Comparison of ENCODE assay signal across 8 mouse cellular contexts in genomic region chr2:23155199-23155621, GRCm38 (mm10). TPM values are rescaled to one million over a fixed set of nuclear protein-coding genes. Genes with fewer than 3 reads are reported as not detected.
DNase-seq lines count a peak whose midpoint lies in the region; ATAC-seq and TF ChIP-seq lines count a peak whose summit lies in the region.

No protein-coding gene starts in this region.

- H3K9me3 ChIP-seq in embryonic facial prominence, embryonic 13.5 days, result no peaks in the 10 kb centered on the region
- H3K9me3 ChIP-seq in limb, embryonic 11.5 days (ENCODE audit: control insufficient read depth, low read length), result no peaks in the 10 kb centered on the region

- peaks cover 4% of the 10 kb centered on the region for H3K4me1 ChIP-seq in heart, adult 2 months (ENCODE audit: control insufficient read depth, insufficient read depth, low read length)
- peaks cover 25% of the 10 kb centered on the region for H3K4me1 ChIP-seq in embryonic facial prominence, embryonic 13.5 days
- H3K4me1 ChIP-seq in limb, embryonic 11.5 days (ENCODE audit: control insufficient read depth, insufficient read depth, low read length), result peaks cover 6% of the 10 kb centered on the region; the same call in 1 of the 2 replicates
- H3K4me1 ChIP-seq in olfactory bulb, adult 2 months (ENCODE audit: control insufficient read depth, insufficient read depth, low read length), result peaks cover 11% of the 10 kb centered on the region

- H3K4me3 ChIP-seq in heart, adult 2 months, result peak overlapping the region; percentile 88
- H3K4me3 ChIP-seq in embryonic facial prominence, embryonic 13.5 days, result peak overlapping the region; percentile 59
- peak overlapping the region; percentile 81 for H3K4me3 ChIP-seq in limb, embryonic 11.5 days (ENCODE audit: low read depth, low read length)
- peak overlapping the region; percentile 66 for H3K4me3 ChIP-seq in olfactory bulb, adult 2 months (ENCODE audit: insufficient read depth, low read depth, low read length)

- H3K27me3 ChIP-seq in heart, adult 2 months (ENCODE audit: control insufficient read depth, insufficient read depth, low read length), result no peaks in the 10 kb centered on the region
- H3K27me3 ChIP-seq in embryonic facial prominence, embryonic 13.5 days, result no peaks in the 10 kb centered on the region
- no peaks in the 10 kb centered on the region for H3K27me3 ChIP-seq in limb, embryonic 11.5 days (ENCODE audit: control insufficient read depth, insufficient read depth, low read length)

- DNase-seq in heart, adult 2 months, result no peak
- DNase-seq in heart, adult 18-20 months, result no peak
- DNase-seq in 416B (ENCODE audit: low read depth), result peak; percentile 80
- no peak for DNase-seq in limb, embryonic 11.5 days (ENCODE audit: low spot score)
- no peak for DNase-seq in layer of hippocampus, adult 9-11 months
- no peak for DNase-seq in frontal cortex, postnatal 14 days (ENCODE audit: low spot score in 2 of 2)

- ATAC-seq in embryonic facial prominence, embryonic 13.5 days (ENCODE audit: insufficient number of reproducible peaks, insufficient read depth, low FRiP score, low TSS enrichment, low read depth), result no peak
- ATAC-seq in limb, embryonic 11.5 days (ENCODE audit: insufficient number of reproducible peaks, low FRiP score, low TSS enrichment, low read depth), result no peak; the same call in 1 of the 2 replicates

- TF ChIP-seq EP300 in heart, adult 2 months (IDR thresholded peaks at IDR 0.05; ENCODE audit: insufficient read depth, low read depth, low read length), result no peak

- intact Hi-C loops in heart, adult 2 months (cut with DNase I), result loop anchor here (2.0 to 10.0 kb wide), 2 partner anchors 114 to 260 kb away; partner anchors contain the start of genes Abi1 and Pdss1

- under 1% methylated on average over 5 of the region's 5 CpGs for WGBS in heart, adult 2 months
- 6% methylated on average over 5 of the region's 5 CpGs for WGBS in embryonic facial prominence, embryonic 13.5 days
- 9% methylated on average over 5 of the region's 5 CpGs for WGBS in limb, embryonic 11.5 days
- WGBS in olfactory bulb, adult 2 months, result 3% methylated on average over 5 of the region's 5 CpGs

- no peak for TF ChIP-seq POLR2A in heart, adult 2 months (IDR thresholded peaks at IDR 0.05; ENCODE audit: insufficient read depth, low read depth, low read length)
- no peak for TF ChIP-seq POLR2A in olfactory bulb, adult 2 months (IDR thresholded peaks at IDR 0.05; ENCODE audit: insufficient read depth, low read depth, low read length)

- TF ChIP-seq CTCF in heart, adult 2 months (IDR thresholded peaks at IDR 0.05), result no peak
- TF ChIP-seq CTCF in olfactory bulb, adult 2 months (IDR thresholded peaks at IDR 0.05; ENCODE audit: insufficient read depth, low read depth, low read length), result no peak

- peak overlapping the region; percentile 85 for H3K4me2 ChIP-seq in embryonic facial prominence, embryonic 13.5 days
- peak overlapping the region; percentile 78 for H3K4me2 ChIP-seq in limb, embryonic 11.5 days (ENCODE audit: low read depth, severe bottlenecking)

- H3K9ac ChIP-seq in heart, adult 2 months (ENCODE audit: low read depth, low read length), result no peak overlapping the region
- H3K9ac ChIP-seq in embryonic facial prominence, embryonic 13.5 days, result peak overlapping the region; percentile 76
- H3K9ac ChIP-seq in limb, embryonic 11.5 days (ENCODE audit: low read length), result peak overlapping the region; percentile 66

- peak overlapping the region; percentile 99; the same call in 1 of the 2 replicates for H3K27ac ChIP-seq in heart, adult 2 months
- H3K27ac ChIP-seq in embryonic facial prominence, embryonic 13.5 days, result peak overlapping the region; percentile 99
- 0 out of 2 replicates have a peak overlapping the region, but pooled peaks have one; percentile 2 for H3K27ac ChIP-seq in limb, embryonic 11.5 days (replicated peaks; ENCODE audit: low read depth, low read length)
- no peak overlapping the region for H3K27ac ChIP-seq in olfactory bulb, adult 2 months (ENCODE audit: insufficient read depth, low read depth, low read length)

- peaks cover 2% of the 10 kb centered on the region; the same call in 1 of the 2 replicates for H3K79me2 ChIP-seq in heart, adult 2 months (replicated peaks; ENCODE audit: control insufficient read depth, insufficient read depth, low read length)

- H3K36me3 ChIP-seq in heart, adult 2 months (ENCODE audit: control insufficient read depth, insufficient read depth, low read length), result peaks cover 18% of the 10 kb centered on the region
- H3K36me3 ChIP-seq in embryonic facial prominence, embryonic 13.5 days, result no peaks in the 10 kb centered on the region; the same call in 1 of the 2 replicates
- H3K36me3 ChIP-seq in limb, embryonic 11.5 days (ENCODE audit: control insufficient read depth, insufficient read depth, low read length), result 0 out of 2 replicates have a peak, but pooled peaks cover 2% of the 10 kb centered on the region

RNA-seq across cellular contexts. Expression of gene Mastl, which starts 0.6 kb away (rescaled TPM):
- under 1 TPM; 0.18 to 0.57 TPM for total RNA-seq in heart, adult 2 months (2021)
- polyA plus RNA-seq in heart, adult 2 months (2012; rRNA removed), result 0.08 and 0.15 TPM in 2 replicates
- under 1 TPM; 0.22 to 0.36 TPM for total RNA-seq in heart, adult 18-20 months (2021)
- 9.7 and 9.8 TPM in 2 replicates for polyA plus RNA-seq in embryonic facial prominence, embryonic 13.5 days (2015; fragmentation: Nextera tagmentation; extraction: Ambion mirVana)
- 13.0 and 15.6 TPM in 2 replicates for polyA plus RNA-seq in limb, embryonic 11.5 days (2014; fragmentation: Nextera tagmentation; extraction: Ambion mirVana)
- polyA plus RNA-seq in olfactory bulb, adult 2 months (2012; ENCODE audit: insufficient read depth, insufficient read length, low replicate concordance, missing spikeins), result not detected in 2 replicates

RNA-seq across cellular contexts. Expression of gene Yme1l1, which starts 1.0 kb away (rescaled TPM):
- 10 to 100 TPM; 61.3 to 73.3 TPM for total RNA-seq in heart, adult 2 months (2021)
- 5.9 and 13.2 TPM in 2 replicates for polyA plus RNA-seq in heart, adult 2 months (2012; rRNA removed)
- total RNA-seq in heart, adult 18-20 months (2021), result 10 to 100 TPM; 67.5 to 69.0 TPM
- polyA plus RNA-seq in embryonic facial prominence, embryonic 13.5 days (2015; fragmentation: Nextera tagmentation; extraction: Ambion mirVana), result 81.1 and 89.1 TPM in 2 replicates
- polyA plus RNA-seq in limb, embryonic 11.5 days (2014; fragmentation: Nextera tagmentation; extraction: Ambion mirVana), result 92.1 and 96.2 TPM in 2 replicates
- polyA plus RNA-seq in olfactory bulb, adult 2 months (2012; ENCODE audit: insufficient read depth, insufficient read length, low replicate concordance, missing spikeins), result not detected in 2 replicates

RNA-seq across cellular contexts. Expression of gene 4931423N10Rik, which starts 52.1 kb away (rescaled TPM):
- total RNA-seq in heart, adult 2 months (2021), result not detected
- polyA plus RNA-seq in heart, adult 2 months (2012; rRNA removed), result not detected in 2 replicates
- not detected for total RNA-seq in heart, adult 18-20 months (2021)
- polyA plus RNA-seq in embryonic facial prominence, embryonic 13.5 days (2015; fragmentation: Nextera tagmentation; extraction: Ambion mirVana), result not detected in 2 replicates
- polyA plus RNA-seq in limb, embryonic 11.5 days (2014; fragmentation: Nextera tagmentation; extraction: Ambion mirVana), result not detected in 2 replicates
- not detected in 2 replicates for polyA plus RNA-seq in olfactory bulb, adult 2 months (2012; ENCODE audit: insufficient read depth, insufficient read length, low replicate concordance, missing spikeins)
